8 mouse cellular contexts compared by ENCODE assay signal in genomic region chr2:156584154-156584796, GRCm38 (mm10). TPM values are rescaled to one million over a fixed set of nuclear protein-coding genes. Genes with fewer than 3 reads are reported as not detected.
DNase-seq lines count a peak whose midpoint lies in the region; ATAC-seq lines count a peak whose summit lies in the region.

No protein-coding gene starts in this region.

- H3K4me3 ChIP-seq in kidney, embryonic 14.5 days (ENCODE audit: low read length) = no peak overlapping the region
- no peak overlapping the region for H3K4me3 ChIP-seq in midbrain, embryonic 15.5 days

- no peak overlapping the region for H3K27ac ChIP-seq in kidney, embryonic 14.5 days (ENCODE audit: low read depth, low read length)
- 0 out of 2 replicates have a peak overlapping the region, but pooled peaks have one; percentile 28 for H3K27ac ChIP-seq in midbrain, embryonic 15.5 days

- no peak for ATAC-seq in kidney, embryonic 14.5 days (ENCODE audit: low FRiP score, low TSS enrichment)
- ATAC-seq in cerebellum, adult (ENCODE audit: insufficient number of reproducible peaks, low FRiP score, low TSS enrichment) = 0 out of 2 replicates have a peak, but pooled peaks have one; percentile 45
- ATAC-seq in midbrain, embryonic 15.5 days (replicated peaks) = peak; percentile 38; the same call in 1 of the 2 replicates
- ATAC-seq in granulocyte monocyte progenitor cell, adult 5-6 weeks (replicated peaks; ENCODE audit: poor library complexity, severe bottlenecking) = no peak

- H3K36me3 ChIP-seq in kidney, embryonic 14.5 days (ENCODE audit: control insufficient read depth, insufficient read depth, low read length) = no peaks in the 10 kb centered on the region
- H3K36me3 ChIP-seq in midbrain, embryonic 15.5 days (replicated peaks) = no peaks in the 10 kb centered on the region

- H3K9ac ChIP-seq in kidney, embryonic 14.5 days (ENCODE audit: low read depth, low read length) = no peak overlapping the region
- H3K9ac ChIP-seq in midbrain, embryonic 15.5 days = no peak overlapping the region

- H3K9me3 ChIP-seq in kidney, embryonic 14.5 days (ENCODE audit: control insufficient read depth, low read length) = no peaks in the 10 kb centered on the region
- no peaks in the 10 kb centered on the region for H3K9me3 ChIP-seq in midbrain, embryonic 15.5 days

- peak; percentile 12 for DNase-seq in kidney, adult 9 months
- DNase-seq in CD4-positive helper T cell, adult 2 months (ENCODE audit: low read depth, low spot score) = peak; percentile 35
- peak; percentile 27 for DNase-seq in heart, postnatal 4 days
- no peak for DNase-seq in gastrocnemius, postnatal 25 days

- H3K27me3 ChIP-seq in kidney, embryonic 14.5 days (ENCODE audit: control insufficient read depth, insufficient read depth, low read length) = no peaks in the 10 kb centered on the region
- H3K27me3 ChIP-seq in midbrain, embryonic 15.5 days (replicated peaks) = no peaks in the 10 kb centered on the region

- no peaks in the 10 kb centered on the region for H3K4me1 ChIP-seq in kidney, embryonic 14.5 days (ENCODE audit: control insufficient read depth, insufficient read depth, low read length)
- H3K4me1 ChIP-seq in midbrain, embryonic 15.5 days = peaks cover 15% of the 10 kb centered on the region

- WGBS in kidney, embryonic 14.5 days = 67% methylated on average over 11 of the region's 11 CpGs
- 61% methylated on average over 11 of the region's 11 CpGs for WGBS in midbrain, embryonic 15.5 days

- no peak overlapping the region for H3K4me2 ChIP-seq in kidney, embryonic 14.5 days (replicated peaks; ENCODE audit: low read depth, low read length)
- H3K4me2 ChIP-seq in midbrain, embryonic 15.5 days = peak overlapping the region; percentile 36

RNA-seq across cellular contexts. Expression of gene Dlgap4, which starts 29.2 kb away (rescaled TPM):
- 77.7 and 78.6 TPM in 2 replicates for polyA plus RNA-seq in kidney, embryonic 14.5 days (2014; fragmentation: Nextera tagmentation; extraction: Ambion mirVana)
- total RNA-seq in heart, postnatal 4 days (2021) = 10 to 100 TPM; 57.1 to 58.3 TPM
- polyA plus RNA-seq in midbrain, embryonic 15.5 days (2015; fragmentation: Nextera tagmentation; extraction: Ambion mirVana) = 272 and 277 TPM in 2 replicates
- total RNA-seq in gastrocnemius, postnatal 25 days (2021) = 10 to 100 TPM; 50.4 to 55.7 TPM
- 21.3 and 24.6 TPM in 2 replicates for total RNA-seq in granulocyte monocyte progenitor cell, adult 5-6 weeks (2014; fragmentation: Nextera tagmentation)
- 3.7 and 14.7 TPM in 2 replicates for total RNA-seq in granulocyte monocyte progenitor cell, adult 5-6 weeks (2017)

RNA-seq across cellular contexts. Expression of gene Aar2, which starts 36.9 kb away (rescaled TPM):
- polyA plus RNA-seq in kidney, embryonic 14.5 days (2014; fragmentation: Nextera tagmentation; extraction: Ambion mirVana) = 34.0 and 45.2 TPM in 2 replicates
- total RNA-seq in heart, postnatal 4 days (2021) = 10 to 100 TPM; 17.3 to 17.8 TPM
- 46.1 and 47.9 TPM in 2 replicates for polyA plus RNA-seq in midbrain, embryonic 15.5 days (2015; fragmentation: Nextera tagmentation; extraction: Ambion mirVana)
- 10 to 100 TPM; 18.0 to 19.5 TPM for total RNA-seq in gastrocnemius, postnatal 25 days (2021)
- total RNA-seq in granulocyte monocyte progenitor cell, adult 5-6 weeks (2014; fragmentation: Nextera tagmentation) = 15.2 and 16.6 TPM in 2 replicates
- 10.9 and 13.3 TPM in 2 replicates for total RNA-seq in granulocyte monocyte progenitor cell, adult 5-6 weeks (2017)

Comparison
In these comparisons a context has a peak if more than half of its experiments do, and no peak if none do; other contexts are left out.
1. ATAC-seq: peak in cerebellum, adult (single experiment) and midbrain, embryonic 15.5 days (single experiment); none in kidney, embryonic 14.5 days (single experiment) and granulocyte monocyte progenitor cell, adult 5-6 weeks (single experiment).